Mouse (Mus musculus) C2C12 (cell line): ENCODE data around the gene Aldob. TPM values are rescaled to one million over a fixed set of nuclear protein-coding genes. Genes with fewer than 3 reads are reported as not detected.

Experiments used
- H3K27me3 ChIP-seq: one replicate; pipeline ENCODE4 v1.6.1; 2011; ENCODE audit not compliant: control insufficient read depth, insufficient read depth, insufficient read length
- H3K36me3 ChIP-seq: one replicate; pipeline ENCODE4 v1.6.1; 2011; ENCODE audit not compliant: control insufficient read depth, insufficient read depth
- H3K4me3 ChIP-seq: one replicate; pipeline ENCODE4 v1.5.1; 2011; ENCODE audit warnings: mild to moderate bottlenecking, control low read depth; ENCODE audit not compliant: poor library complexity, insufficient read depth, severe bottlenecking
- H3K79me2 ChIP-seq: one replicate; pipeline ENCODE4 v1.6.1; 2011; ENCODE audit not compliant: control insufficient read depth, insufficient read depth
- H3K79me3 ChIP-seq: one replicate; pipeline ENCODE4 v1.6.1; 2011; ENCODE audit warnings: low read depth, control low read depth
- H3ac ChIP-seq: one replicate; pipeline ENCODE3; 2011; ENCODE audit warnings: low read depth; ENCODE audit not compliant: control insufficient read depth, insufficient read length
- CEBPB ChIP-seq: IDR thresholded peaks from one replicate; pipeline ENCODE4 v1.6.1; 2011; ENCODE audit warnings: low read depth, mild to moderate bottlenecking, control low read depth, moderate library complexity
- CTCF ChIP-seq: IDR thresholded peaks from one replicate; pipeline ENCODE4 v1.5.1; 2011; ENCODE audit not compliant: control insufficient read depth, insufficient read depth, insufficient read length
- FOSL1 ChIP-seq: IDR thresholded peaks from one replicate; pipeline ENCODE4 v1.8.0; 2011; ENCODE audit warnings: mild to moderate bottlenecking, low read length; ENCODE audit not compliant: poor library complexity, insufficient read depth, severe bottlenecking
- MAX ChIP-seq: IDR thresholded peaks from one replicate; pipeline ENCODE4 v1.6.1; 2011; ENCODE audit warnings: mild to moderate bottlenecking, control low read depth
- MYOD1 ChIP-seq: IDR thresholded peaks from one replicate; pipeline ENCODE4 v1.6.1; 2011; ENCODE audit warnings: low read depth; ENCODE audit not compliant: control insufficient read depth, insufficient read length
- MYOG ChIP-seq: IDR thresholded peaks from one replicate; pipeline ENCODE4 v1.6.1; 2011; ENCODE audit not compliant: control insufficient read depth, insufficient read length; ENCODE audit errors: extremely low read depth
- USF1 ChIP-seq: IDR thresholded peaks from one replicate; pipeline ENCODE4 v1.6.1; 2011; ENCODE audit warnings: low read depth, mild to moderate bottlenecking, control low read depth, moderate library complexity
- polyA plus RNA-seq: library from polyadenylated mRNA; unstranded; fragments of >200 nt; fragmentation: generic; extraction: Trizol; gene quantifications from one replicate; pipeline ENCODE4 v1.2.1, GENCODE M21; 2012; ENCODE audit warnings: missing spikeins

The Aldob gene
- polyA plus RNA-seq, 1 experiment: not detected

- H3K79me3 ChIP-seq: no peaks in the 10 kb centered on the region
- peaks cover 5% of the 10 kb centered on the region for H3K27me3 ChIP-seq
- TF ChIP-seq MYOD1 (no peak), CTCF (no peak), MYOG (no peak), CEBPB (no peak), FOSL1 (no peak), MAX (no peak), USF1 (no peak)
- H3K36me3 ChIP-seq: no peaks in the 10 kb centered on the region
- H3ac ChIP-seq: no peak overlapping the region
- no peak overlapping the region for H3K4me3 ChIP-seq
- H3K79me2 ChIP-seq: no peaks in the 10 kb centered on the region
Observed at GRCm38 (mm10) chr4:49558181-49558580, 8.8 kb upstream of the Aldob start.

DNA sequence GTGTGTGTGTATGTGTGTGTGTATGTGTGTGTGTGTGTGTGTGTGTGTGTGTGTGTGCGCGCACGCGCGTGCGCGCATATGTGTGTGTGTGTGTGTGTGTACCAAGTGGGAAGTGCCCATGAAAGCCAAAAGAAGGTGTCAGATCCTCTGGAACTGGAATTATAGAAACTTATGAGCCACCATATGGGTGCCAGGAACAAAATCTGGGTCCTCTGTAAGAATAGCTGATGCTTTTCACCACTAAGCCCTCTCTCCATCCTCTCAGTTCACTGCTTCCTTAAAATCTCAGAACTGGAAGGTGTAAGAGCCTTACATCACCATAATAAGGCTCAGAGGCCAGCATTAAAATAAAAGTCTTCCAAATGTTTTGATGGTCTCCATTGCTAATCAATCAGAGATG, 8.0 kb upstream of the Aldob start:
- Histone ChIP-seq H3K79me2 (no peaks in the 10 kb centered on the region), H3K36me3 (no peaks in the 10 kb centered on the region), H3K27me3 (peaks cover 5% of the 10 kb centered on the region), H3ac (no peak overlapping the region), H3K4me3 (no peak overlapping the region), H3K79me3 (no peaks in the 10 kb centered on the region)
- no peak for TF ChIP-seq MAX
- TF ChIP-seq USF1: no peak
- no peak for TF ChIP-seq MYOG
- no peak for TF ChIP-seq FOSL1
- no peak for TF ChIP-seq CEBPB
- no peak for TF ChIP-seq CTCF
- no peak for TF ChIP-seq MYOD1

- TF ChIP-seq MYOG (no peak), CEBPB (no peak), FOSL1 (no peak), CTCF (no peak), MYOD1 (no peak), USF1 (no peak), MAX (no peak)
Observed at GRCm38 (mm10) chr4:49553380-49553779, 4.0 kb upstream of the Aldob start.

DNA sequence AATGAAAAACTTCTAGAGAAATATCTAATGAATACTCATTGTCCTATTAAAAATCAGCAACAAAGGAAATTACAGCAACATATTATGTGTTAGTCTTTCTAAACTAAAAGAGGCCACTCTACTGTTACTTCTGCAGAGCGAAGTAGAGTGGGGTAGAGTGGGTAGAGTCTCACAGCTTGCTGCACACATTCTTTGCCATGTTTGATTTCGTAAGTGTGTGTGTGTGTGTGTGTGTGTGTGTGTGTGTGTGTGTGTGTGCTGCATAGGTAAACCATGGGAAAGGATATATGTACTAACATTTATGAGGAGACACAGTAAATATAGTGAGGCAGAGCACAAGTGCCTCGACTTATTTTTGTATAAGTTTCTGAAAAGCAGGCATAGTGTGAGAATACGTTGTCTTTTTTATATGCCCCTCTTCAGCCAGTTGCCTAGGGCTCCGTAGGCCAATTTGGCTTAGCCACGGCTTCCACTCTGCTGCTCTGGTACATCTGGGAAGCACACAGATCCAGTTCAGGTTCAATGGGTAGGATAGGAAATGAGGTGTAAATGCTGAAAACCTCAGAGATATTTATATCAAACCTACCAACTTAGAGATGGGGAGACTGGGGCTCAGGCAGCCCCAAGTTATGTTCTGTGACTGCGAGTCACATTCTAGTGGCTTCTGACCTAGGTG, 1.7 kb downstream of the Aldob start:
- Histone ChIP-seq H3K79me2 (no peaks in the 10 kb centered on the region), H3K36me3 (no peaks in the 10 kb centered on the region), H3K79me3 (no peaks in the 10 kb centered on the region), H3K4me3 (no peak overlapping the region), H3ac (no peak overlapping the region), H3K27me3 (no peaks in the 10 kb centered on the region)
- TF ChIP-seq FOSL1: no peak
- TF ChIP-seq CTCF: no peak
- TF ChIP-seq MAX: no peak
- TF ChIP-seq MYOG: no peak
- TF ChIP-seq CEBPB: no peak
- no peak for TF ChIP-seq MYOD1
- no peak for TF ChIP-seq USF1

More at GRCm38 (mm10) chr4:49553380-49553779, 4.0 kb upstream of the Aldob start:
- H3K27me3 ChIP-seq: no peaks in the 10 kb centered on the region
- no peaks in the 10 kb centered on the region for H3K79me3 ChIP-seq
- no peaks in the 10 kb centered on the region for H3K36me3 ChIP-seq
- H3ac ChIP-seq: no peak overlapping the region
- no peak overlapping the region for H3K4me3 ChIP-seq
- H3K79me2 ChIP-seq: no peaks in the 10 kb centered on the region

DNA sequence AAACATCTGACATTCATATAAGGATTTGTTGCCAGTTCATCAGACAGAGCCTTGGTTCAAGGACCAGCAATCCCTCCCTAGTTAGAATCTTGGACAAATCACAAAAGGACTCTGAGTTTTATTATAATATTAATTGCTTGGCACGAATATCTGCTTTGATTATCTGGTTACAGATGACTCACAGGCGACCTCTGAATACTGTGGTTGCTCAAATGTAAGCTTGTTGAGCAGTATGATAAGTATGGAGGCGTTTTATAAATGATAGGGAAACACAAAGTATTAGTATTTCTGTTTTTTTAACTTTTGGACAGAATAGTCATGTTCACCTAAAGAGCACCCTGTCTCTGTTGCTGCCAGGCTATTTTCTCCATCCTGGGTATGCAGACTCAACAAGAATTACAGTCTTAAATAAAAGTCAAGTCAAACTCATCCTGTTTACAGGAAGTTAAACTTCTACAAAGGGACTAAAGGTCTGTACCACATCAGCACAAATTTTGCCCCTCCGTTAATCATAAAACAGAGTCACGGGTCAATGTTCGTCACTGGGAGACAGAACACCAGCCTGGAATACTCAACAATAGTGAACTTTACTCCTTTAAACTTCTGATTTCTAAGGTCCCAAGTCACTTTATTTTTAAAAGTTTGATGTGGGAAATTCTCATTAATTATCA, 2.3 kb downstream of the Aldob start:
- no peaks in the 10 kb centered on the region for H3K27me3 ChIP-seq
- no peaks in the 10 kb centered on the region for H3K79me3 ChIP-seq
- TF ChIP-seq CEBPB (no peak), MYOG (no peak), MAX (no peak), USF1 (no peak), FOSL1 (no peak), CTCF (no peak), MYOD1 (no peak)
- H3ac ChIP-seq: no peak overlapping the region
- H3K4me3 ChIP-seq: no peak overlapping the region
- no peaks in the 10 kb centered on the region for H3K36me3 ChIP-seq
- no peaks in the 10 kb centered on the region for H3K79me2 ChIP-seq

- H3ac ChIP-seq: no peak overlapping the region
- no peak overlapping the region for H3K4me3 ChIP-seq
- TF ChIP-seq USF1 (no peak), FOSL1 (no peak), CEBPB (no peak), MAX (no peak), MYOD1 (no peak), CTCF (no peak), MYOG (no peak)
Observed at GRCm38 (mm10) chr4:49546026-49546425, 3.3 kb downstream of the Aldob start.

More at GRCm38 (mm10) chr4:49546026-49546425, 3.3 kb downstream of the Aldob start:
- Histone ChIP-seq H3K27me3 (no peaks in the 10 kb centered on the region), H3K79me3 (no peaks in the 10 kb centered on the region), H3K79me2 (no peaks in the 10 kb centered on the region), H3K36me3 (no peaks in the 10 kb centered on the region)
